Mouse (Mus musculus): Measurements from ENCODE around the gene H2-M3. TPM values are rescaled to one million over a fixed set of nuclear protein-coding genes. Genes with fewer than 3 reads are reported as not detected.

H2-M3 gene
- polyA plus RNA-seq, 1 experiment from 2014 or later = 1.5 TPM

Other genes with a start within 250 kb of the H2-M3 start
- gene Mog, start 246.8 kb upstream of the H2-M3 start, polyA plus RNA-seq (2014; fragmentation: Nextera tagmentation; extraction: Ambion mirVana) = 0.12 and 0.22 TPM in 2 replicates
- 8.4 and 10.2 TPM in 2 replicates for gene Gabbr1, start 224.3 kb upstream of the H2-M3 start, polyA plus RNA-seq (2014; fragmentation: Nextera tagmentation; extraction: Ambion mirVana)
- gene Olfr90, start 181.7 kb upstream of the H2-M3 start, polyA plus RNA-seq (2014; fragmentation: Nextera tagmentation; extraction: Ambion mirVana) = 0.12 TPM in 1 of 2 replicates, not detected in the other
- gene Olfr91, start 171.9 kb upstream of the H2-M3 start, polyA plus RNA-seq (2014; fragmentation: Nextera tagmentation; extraction: Ambion mirVana) = 0.04 TPM in 1 of 2 replicates, not detected in the other
- gene Olfr92, start 150.1 kb upstream of the H2-M3 start, polyA plus RNA-seq (2014; fragmentation: Nextera tagmentation; extraction: Ambion mirVana) = not detected in 2 replicates
- not detected in 2 replicates for gene Olfr93, start 108.7 kb upstream of the H2-M3 start, polyA plus RNA-seq (2014; fragmentation: Nextera tagmentation; extraction: Ambion mirVana)
- 0.22 TPM in 1 of 2 replicates, not detected in the other for gene Ubd, start 76.3 kb upstream of the H2-M3 start, polyA plus RNA-seq (2014; fragmentation: Nextera tagmentation; extraction: Ambion mirVana)
- 0.10 and 0.21 TPM in 2 replicates for gene Olfr94, start 69.2 kb upstream of the H2-M3 start, polyA plus RNA-seq (2014; fragmentation: Nextera tagmentation; extraction: Ambion mirVana)
- not detected in 2 replicates for gene Olfr95, start 57.1 kb upstream of the H2-M3 start, polyA plus RNA-seq (2014; fragmentation: Nextera tagmentation; extraction: Ambion mirVana)
- gene Olfr96, start 50.1 kb upstream of the H2-M3 start, polyA plus RNA-seq (2014; fragmentation: Nextera tagmentation; extraction: Ambion mirVana) = 0.29 TPM in 1 of 2 replicates, not detected in the other
- gene Olfr97, start 32.9 kb upstream of the H2-M3 start, polyA plus RNA-seq (2014; fragmentation: Nextera tagmentation; extraction: Ambion mirVana) = not detected in 2 replicates
- gene Olfr98, start 6.5 kb upstream of the H2-M3 start, polyA plus RNA-seq (2014; fragmentation: Nextera tagmentation; extraction: Ambion mirVana) = not detected in 2 replicates
- 0.25 TPM in 1 of 2 replicates, not detected in the other for gene Olfr99, start 13.2 kb downstream of the H2-M3 start, polyA plus RNA-seq (2014; fragmentation: Nextera tagmentation; extraction: Ambion mirVana)
- not detected in 2 replicates for gene Olfr101, start 34.1 kb downstream of the H2-M3 start, polyA plus RNA-seq (2014; fragmentation: Nextera tagmentation; extraction: Ambion mirVana)
- gene Olfr102, start 46.8 kb downstream of the H2-M3 start, polyA plus RNA-seq (2014; fragmentation: Nextera tagmentation; extraction: Ambion mirVana) = not detected in 2 replicates
- gene Olfr103, start 69.5 kb downstream of the H2-M3 start, polyA plus RNA-seq (2014; fragmentation: Nextera tagmentation; extraction: Ambion mirVana) = 0.18 TPM in 1 of 2 replicates, not detected in the other
- 0.08 TPM in 1 of 2 replicates, not detected in the other for gene Olfr104-ps, start 89.4 kb downstream of the H2-M3 start, polyA plus RNA-seq (2014; fragmentation: Nextera tagmentation; extraction: Ambion mirVana)
- not detected in 2 replicates for gene Olfr105-ps, start 108.8 kb downstream of the H2-M3 start, polyA plus RNA-seq (2014; fragmentation: Nextera tagmentation; extraction: Ambion mirVana)
- not detected in 2 replicates for gene Olfr106-ps, start 120.2 kb downstream of the H2-M3 start, polyA plus RNA-seq (2014; fragmentation: Nextera tagmentation; extraction: Ambion mirVana)
- gene Olfr107, start 129.0 kb downstream of the H2-M3 start, polyA plus RNA-seq (2014; fragmentation: Nextera tagmentation; extraction: Ambion mirVana) = not detected in 2 replicates
- not detected in 2 replicates for gene Olfr108, start 175.3 kb downstream of the H2-M3 start, polyA plus RNA-seq (2014; fragmentation: Nextera tagmentation; extraction: Ambion mirVana)
- gene Olfr109, start 188.7 kb downstream of the H2-M3 start, polyA plus RNA-seq (2014; fragmentation: Nextera tagmentation; extraction: Ambion mirVana) = not detected in 2 replicates
- not detected in 2 replicates for gene H2-M2, start 213.3 kb downstream of the H2-M3 start, polyA plus RNA-seq (2014; fragmentation: Nextera tagmentation; extraction: Ambion mirVana)
- gene Olfr110, start 222.2 kb downstream of the H2-M3 start, polyA plus RNA-seq (2014; fragmentation: Nextera tagmentation; extraction: Ambion mirVana) = 0.12 TPM in 1 of 2 replicates, not detected in the other
- gene Olfr111, start 237.8 kb downstream of the H2-M3 start, polyA plus RNA-seq (2014; fragmentation: Nextera tagmentation; extraction: Ambion mirVana) = not detected in 2 replicates

All from embryonic facial prominence, embryonic 14.5 days (tissue).